9 mouse cellular contexts compared by ENCODE assay signal in genomic region chr19:27425656-27426055, GRCm38 (mm10). TPM values are rescaled to one million over a fixed set of nuclear protein-coding genes. Genes with fewer than 3 reads are reported as not detected.
DNase-seq lines count a peak whose midpoint lies in the region; ATAC-seq and TF ChIP-seq lines count a peak whose summit lies in the region.
"Had no signal": no experiment of that assay in that cellular context is flagged by ENCODE, and none has a peak within 500 bp of the region (broad histone marks: within the 10 kb centered on the region; RNA-seq: fewer than 3 reads in every experiment).

No protein-coding gene starts in this region.

- no peak overlapping the region for H3K27ac ChIP-seq in kidney, embryonic 15.5 days
- no peak overlapping the region for H3K27ac ChIP-seq in cortical plate, adult 2 months (ENCODE audit: insufficient read depth, low read length)
- H3K27ac ChIP-seq: limb, embryonic 13.5 days had no signal

- peak; percentile 35 for DNase-seq in kidney, adult 11 months
- DNase-seq in CD4-positive helper T cell, adult 2 months (ENCODE audit: low read depth, low spot score): peak; percentile 45
- peak; percentile 64 for DNase-seq in R1 (ENCODE audit: low read depth, low spot score)
- peak; percentile 22 to 23 for DNase-seq in left cerebral cortex, adult 8-10 months (ENCODE audit: low spot score in 2 of 2)
- peak; percentile 67 to 70 for DNase-seq in right cerebral cortex, adult 2 months (ENCODE audit: low spot score in 2 of 2)
- no peak for DNase-seq in c-Kit-positive CD71-positive TER-119-positive erythroid progenitor cells, embryonic 14.5 days (ENCODE audit: low spot score)

- no peak overlapping the region for H3K9ac ChIP-seq in kidney, embryonic 15.5 days
- H3K9ac ChIP-seq: limb, embryonic 13.5 days had no signal

- H3K4me1 ChIP-seq in kidney, embryonic 15.5 days: peaks cover 13% of the 10 kb centered on the region
- no peaks in the 10 kb centered on the region for H3K4me1 ChIP-seq in cortical plate, adult 2 months (ENCODE audit: control insufficient read depth, insufficient read depth, low read length)

- ATAC-seq in kidney, embryonic 15.5 days (replicated peaks; ENCODE audit: low FRiP score): no peak

- H3K4me2 ChIP-seq in kidney, embryonic 15.5 days: no peak overlapping the region
- H3K4me2 ChIP-seq: limb, embryonic 13.5 days had no signal

- peak; percentile 39; the same call in 1 of the 2 replicates for TF ChIP-seq CTCF in cortical plate, adult 2 months (IDR thresholded peaks at IDR 0.05; ENCODE audit: extremely low read depth, insufficient read depth, low read length)

- TF ChIP-seq POLR2A in cortical plate, adult 2 months (IDR thresholded peaks at IDR 0.05; ENCODE audit: extremely low read depth, insufficient read depth, low read length): no peak

- no peaks in the 10 kb centered on the region for H3K27me3 ChIP-seq in kidney, embryonic 15.5 days
- H3K27me3 ChIP-seq: limb, embryonic 13.5 days had no signal

- WGBS in kidney, embryonic 15.5 days: 60% methylated on average over 7 of the region's 7 CpGs

- no peaks in the 10 kb centered on the region for H3K9me3 ChIP-seq in kidney, embryonic 15.5 days (replicated peaks)
- H3K9me3 ChIP-seq: limb, embryonic 13.5 days had no signal

- peaks cover 54% of the 10 kb centered on the region for H3K36me3 ChIP-seq in kidney, embryonic 15.5 days

- H3K4me3 ChIP-seq in kidney, embryonic 15.5 days (replicated peaks): no peak overlapping the region
- no peak overlapping the region for H3K4me3 ChIP-seq in cortical plate, adult 2 months (ENCODE audit: insufficient read depth, low read length)
- H3K4me3 ChIP-seq: limb, embryonic 13.5 days had no signal

RNA-seq across cellular contexts. Expression of gene Pum3, which starts 4.0 kb away (rescaled TPM):
- polyA plus RNA-seq in kidney, embryonic 15.5 days (2015; fragmentation: Nextera tagmentation; extraction: Ambion mirVana): 89.0 and 97.7 TPM in 2 replicates
- 22.8 and 25.0 TPM in 2 replicates for polyA plus RNA-seq in cortical plate, adult 2 months (2012; rRNA removed)
- 10 to 100 TPM; 45.5 to 50.1 (median 48.1) TPM for total RNA-seq in left cerebral cortex, adult 8-10 months (2022)
